Mouse (Mus musculus) CH12.LX (cell line): ENCODE measurements around the gene Itih2.

Experiments
- CTCF ChIP-seq, 2 experiments: IDR thresholded peaks in 1 of 2; conservative IDR thresholded peaks in 1 of 2; 2 replicates each; pipeline ENCODE4 v1.5.1; 2011 to 2012; ENCODE audit warnings: low read depth in 2 of 2, low read length in 2 of 2, improper control_type of control experiment in 1 of 2, inconsistent platforms in 1 of 2, mild to moderate bottlenecking in 1 of 2, moderate library complexity in 1 of 2
- ETS1 ChIP-seq: conservative IDR thresholded peaks from 2 replicates; pipeline ENCODE4 v1.6.1; 2012; ENCODE audit warnings: low read depth, mild to moderate bottlenecking, inconsistent platforms, low read length, improper control_type of control experiment, moderate library complexity
- MEF2A ChIP-seq: IDR thresholded peaks from 2 replicates; pipeline ENCODE4 v1.6.1; 2014; ENCODE audit warnings: low read depth, mild to moderate bottlenecking, inconsistent platforms, low read length, improper control_type of control experiment, borderline replicate concordance
- MYC ChIP-seq: IDR thresholded peaks from 2 replicates; pipeline ENCODE4 v1.6.1; 2011; ENCODE audit warnings: low read depth, mild to moderate bottlenecking, improper control_type of control experiment, low read length
- POLR2A ChIP-seq: IDR thresholded peaks from 2 replicates; pipeline ENCODE4 v1.6.1; 2011; ENCODE audit warnings: low read depth, mild to moderate bottlenecking, improper control_type of control experiment, low read length
- POLR2AphosphoS2 ChIP-seq: IDR thresholded peaks from 2 replicates; pipeline ENCODE4 v1.6.1; 2011; ENCODE audit warnings: low read depth, low read length, improper control_type of control experiment
- RCOR1 ChIP-seq: conservative IDR thresholded peaks from 2 replicates; pipeline ENCODE4 v1.6.1; 2012; ENCODE audit warnings: low read depth, mild to moderate bottlenecking, inconsistent platforms, low read length, improper control_type of control experiment
- TCF12 ChIP-seq: IDR thresholded peaks from 2 replicates; pipeline ENCODE4 v1.6.1; 2014; ENCODE audit warnings: low read depth, mild to moderate bottlenecking, inconsistent platforms, low read length, improper control_type of control experiment
- ZNF384 ChIP-seq: IDR thresholded peaks from 2 replicates; pipeline ENCODE4 v1.6.1; 2012; ENCODE audit warnings: low read depth, low read length, improper control_type of control experiment, inconsistent platforms

DNA sequence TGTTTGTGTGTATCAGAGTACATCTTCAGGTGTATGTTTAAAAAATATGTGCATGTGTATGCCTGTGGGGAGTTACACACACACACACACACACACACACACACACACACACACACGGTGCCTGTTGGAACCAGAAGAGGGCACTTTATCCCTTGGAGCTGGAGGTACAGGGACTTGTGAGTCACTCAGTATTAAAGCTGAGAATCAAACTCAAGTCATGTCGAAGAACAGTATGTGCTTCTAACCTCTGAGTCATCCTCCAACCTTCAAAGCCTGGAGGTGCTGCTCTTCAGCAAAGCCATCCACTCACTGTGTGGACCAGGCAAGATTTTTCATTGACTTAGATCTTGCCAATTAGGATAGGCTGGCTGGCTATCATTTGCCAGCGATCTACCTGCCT, 9.4 kb downstream of the Itih2 start:
- no peak for TF ChIP-seq POLR2A
- no peak for TF ChIP-seq POLR2AphosphoS2
- TF ChIP-seq ZNF384 = no peak
- TF ChIP-seq CTCF (conservative IDR thresholded peaks at IDR 0.05 in 1 of 2, IDR thresholded peaks at IDR 0.05 in 1 of 2; ENCODE audit: low read depth in 2 of 2, low read length in 2 of 2) = no peak
- TF ChIP-seq MYC = no peak
- TF ChIP-seq MEF2A = no peak
- TF ChIP-seq RCOR1 = no peak
- no peak for TF ChIP-seq TCF12
- TF ChIP-seq ETS1 = no peak
